Mouse (Mus musculus) C2C12 (cell line): Measurements from ENCODE around the gene Gnaq.

Experiments
- CTCF ChIP-seq: IDR thresholded peaks from one replicate; pipeline ENCODE4 v1.5.1; 2011; ENCODE audit not compliant: control insufficient read depth, insufficient read depth, insufficient read length
- FOSL1 ChIP-seq: IDR thresholded peaks from one replicate; pipeline ENCODE4 v1.8.0; 2011; ENCODE audit warnings: mild to moderate bottlenecking, low read length; ENCODE audit not compliant: poor library complexity, insufficient read depth, severe bottlenecking
- USF1 ChIP-seq: IDR thresholded peaks from one replicate; pipeline ENCODE4 v1.6.1; 2011; ENCODE audit warnings: low read depth, mild to moderate bottlenecking, control low read depth, moderate library complexity

DNA sequence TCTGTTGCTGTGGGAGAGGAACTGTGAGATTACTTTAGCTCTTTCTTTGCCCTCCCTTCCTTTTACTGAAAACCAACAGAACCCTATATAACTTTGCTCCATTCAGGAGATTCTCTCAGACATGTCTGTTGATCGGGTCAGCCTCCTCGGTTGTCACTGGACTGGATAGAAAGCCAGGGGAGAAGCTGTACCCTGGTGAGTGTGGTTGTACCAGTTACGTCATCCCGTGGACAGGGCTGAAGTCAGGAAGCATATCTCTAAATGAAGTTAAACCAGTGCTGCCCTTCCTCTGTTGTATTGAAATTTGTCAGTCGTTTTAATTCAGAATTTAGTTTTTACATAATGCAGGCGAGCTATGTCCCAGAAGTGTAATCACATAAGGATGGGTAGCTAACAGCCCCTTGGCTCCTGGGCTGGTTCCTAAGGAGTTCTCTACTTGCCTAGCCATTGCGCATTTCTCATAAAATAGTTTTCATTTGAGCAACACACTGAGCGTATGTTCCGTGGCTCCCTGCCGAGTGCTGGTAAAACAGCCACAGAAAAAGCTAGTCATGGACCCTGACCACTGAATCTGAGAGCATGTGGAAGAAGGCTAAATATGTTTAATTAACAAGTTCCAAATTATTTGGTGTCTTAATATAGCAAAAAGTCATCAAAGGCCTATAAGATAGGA lies 194.9 kb downstream of the Gnaq start:
- TF ChIP-seq CTCF = no peak
- TF ChIP-seq FOSL1 = no peak
- TF ChIP-seq USF1 = no peak
